Mouse (Mus musculus) forebrain, embryonic 15.5 days (tissue): Measurements from ENCODE around the gene 1700029F12Rik. TPM values are rescaled to one million over a fixed set of nuclear protein-coding genes. Genes with fewer than 3 reads are reported as not detected.

Source experiments
- ATAC-seq: fragments of 200-750 bp; cut with Nextera tagmentation; replicated peaks from 2 replicates; pipeline ENCODE4 v1.8.0; 2017; ENCODE audit warnings: mild to moderate bottlenecking, moderate TSS enrichment, moderate library complexity
- H3K27ac ChIP-seq: fragments of 300-500 bp; sonication (generic); replicated peaks from 2 replicates; pipeline ENCODE4 v1.5.1; 2015; ENCODE audit warnings: mild to moderate bottlenecking, inconsistent platforms
- H3K27me3 ChIP-seq: fragments of 300-500 bp; sonication (generic); 2 replicates; pipeline ENCODE4 v1.6.1; 2015; ENCODE audit warnings: inconsistent platforms
- H3K36me3 ChIP-seq: fragments of 300-500 bp; sonication (generic); 2 replicates; pipeline ENCODE4 v1.6.1; 2015; ENCODE audit warnings: mild to moderate bottlenecking, inconsistent platforms
- H3K4me1 ChIP-seq: fragments of 300-500 bp; sonication (generic); 2 replicates; pipeline ENCODE4 v1.6.1; 2015; ENCODE audit warnings: inconsistent platforms
- H3K4me2 ChIP-seq: fragments of 300-500 bp; sonication (generic); replicated peaks from 2 replicates; pipeline ENCODE4 v1.6.1; 2015; ENCODE audit warnings: mild to moderate bottlenecking, inconsistent platforms
- H3K4me3 ChIP-seq: fragments of 300-500 bp; sonication (generic); 2 replicates; pipeline ENCODE4 v1.5.1; 2015; ENCODE audit warnings: mild to moderate bottlenecking, inconsistent platforms
- H3K9ac ChIP-seq: fragments of 300-500 bp; sonication (generic); replicated peaks from 2 replicates; pipeline ENCODE4 v1.6.1; 2015; ENCODE audit warnings: mild to moderate bottlenecking, inconsistent platforms
- H3K9me3 ChIP-seq: fragments of 300-500 bp; sonication (generic); 2 replicates; pipeline ENCODE4 v1.6.1; 2016; ENCODE audit warnings: inconsistent platforms
- WGBS: fragments of 180-500 bp; shearing (Covaris S2); methylation state at CpG from one replicate; pipeline ENCODE4 v1.1.7; 2015; ENCODE audit warnings: mixed read lengths; 5-methylcytosine and 5-hydroxymethylcytosine counted together
- polyA plus RNA-seq: library from polyadenylated mRNA; unstranded; fragments of >200 nt; fragmentation: Nextera tagmentation; extraction: Ambion mirVana; gene quantifications from 2 replicates; pipeline ENCODE4 v1.2.1, GENCODE M21; 2015

Gene 1700029F12Rik
- polyA plus RNA-seq, 1 experiment from 2014 or later = not detected

DNA sequence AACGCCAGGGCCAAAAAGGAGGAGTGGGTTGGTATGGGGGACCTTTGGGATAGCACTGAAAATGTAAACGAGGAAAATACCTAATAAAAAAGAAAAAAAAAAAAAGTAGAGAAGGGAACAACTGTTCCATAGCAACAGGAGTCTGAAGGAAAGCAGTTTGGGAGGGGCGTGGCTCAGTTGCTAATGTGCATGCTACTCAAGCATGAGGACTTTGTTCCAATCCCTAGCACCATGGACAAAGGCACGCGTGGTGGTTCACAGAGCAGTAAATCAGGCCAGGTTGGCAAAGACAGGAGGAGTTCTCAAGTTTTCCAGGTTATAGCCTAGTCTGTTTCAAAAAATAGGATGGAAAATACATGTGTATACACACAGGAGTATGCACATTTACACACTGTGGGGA lies 14.0 kb downstream of the 1700029F12Rik start:
- Histone ChIP-seq H3K27me3 (no peaks in the 10 kb centered on the region), H3K9me3 (no peaks in the 10 kb centered on the region), H3K4me2 (no peak overlapping the region), H3K4me3 (no peak overlapping the region), H3K9ac (no peak overlapping the region), H3K36me3 (no peaks in the 10 kb centered on the region), H3K4me1 (no peaks in the 10 kb centered on the region), H3K27ac (no peak overlapping the region)
- ATAC-seq = no peak
- 61% methylated on average over 5 of the region's 5 CpGs for WGBS

DNA sequence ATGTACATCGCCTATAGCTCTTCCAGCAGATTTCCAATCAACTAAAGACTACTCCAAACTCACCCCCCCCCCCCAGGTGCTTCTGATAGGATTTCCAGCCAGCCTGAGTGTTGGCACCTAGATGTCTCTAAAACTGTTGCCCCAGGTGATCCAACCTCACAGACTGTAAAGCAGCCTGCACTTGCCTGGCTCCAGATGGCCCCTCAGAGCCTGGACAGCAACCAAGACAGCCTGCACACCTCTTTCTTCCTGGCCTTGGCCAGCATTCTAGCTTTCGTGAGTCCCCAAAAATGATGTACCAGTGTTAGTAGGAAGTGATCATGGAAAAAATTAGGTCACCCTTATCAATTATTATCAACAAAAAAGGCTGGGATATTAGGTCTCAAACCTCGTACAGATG lies 16.5 kb downstream of the 1700029F12Rik start:
- no peak overlapping the region for H3K27ac ChIP-seq
- H3K9me3 ChIP-seq = no peaks in the 10 kb centered on the region
- 91% methylated on average over 3 of the region's 3 CpGs for WGBS
- H3K4me3 ChIP-seq = no peak overlapping the region
- H3K9ac ChIP-seq = no peak overlapping the region
- H3K4me2 ChIP-seq = no peak overlapping the region
- H3K36me3 ChIP-seq = no peaks in the 10 kb centered on the region
- ATAC-seq = no peak
- H3K27me3 ChIP-seq = no peaks in the 10 kb centered on the region
- no peaks in the 10 kb centered on the region for H3K4me1 ChIP-seq

DNA sequence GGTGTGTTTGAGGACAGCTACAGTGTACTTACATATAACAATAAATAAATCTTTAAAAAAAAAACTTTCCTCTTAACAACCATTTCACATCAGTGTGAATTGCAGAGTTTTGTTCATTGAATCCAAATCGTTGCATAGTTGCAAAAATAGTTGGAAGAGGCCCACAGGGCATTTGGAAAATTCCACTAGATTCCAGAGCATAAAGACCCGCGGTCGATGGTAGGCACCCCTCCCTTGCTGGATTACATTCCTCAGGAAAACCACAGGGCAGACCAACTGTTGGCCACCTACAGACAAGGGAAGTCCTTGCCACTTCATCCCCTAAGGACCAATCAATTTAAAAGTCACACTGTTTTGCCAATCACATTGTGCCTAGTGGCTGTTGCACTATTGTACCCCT lies 19.8 kb downstream of the 1700029F12Rik start:
- H3K9ac ChIP-seq = no peak overlapping the region
- WGBS = 86% methylated on average over 4 of the region's 4 CpGs
- no peak for ATAC-seq

DNA sequence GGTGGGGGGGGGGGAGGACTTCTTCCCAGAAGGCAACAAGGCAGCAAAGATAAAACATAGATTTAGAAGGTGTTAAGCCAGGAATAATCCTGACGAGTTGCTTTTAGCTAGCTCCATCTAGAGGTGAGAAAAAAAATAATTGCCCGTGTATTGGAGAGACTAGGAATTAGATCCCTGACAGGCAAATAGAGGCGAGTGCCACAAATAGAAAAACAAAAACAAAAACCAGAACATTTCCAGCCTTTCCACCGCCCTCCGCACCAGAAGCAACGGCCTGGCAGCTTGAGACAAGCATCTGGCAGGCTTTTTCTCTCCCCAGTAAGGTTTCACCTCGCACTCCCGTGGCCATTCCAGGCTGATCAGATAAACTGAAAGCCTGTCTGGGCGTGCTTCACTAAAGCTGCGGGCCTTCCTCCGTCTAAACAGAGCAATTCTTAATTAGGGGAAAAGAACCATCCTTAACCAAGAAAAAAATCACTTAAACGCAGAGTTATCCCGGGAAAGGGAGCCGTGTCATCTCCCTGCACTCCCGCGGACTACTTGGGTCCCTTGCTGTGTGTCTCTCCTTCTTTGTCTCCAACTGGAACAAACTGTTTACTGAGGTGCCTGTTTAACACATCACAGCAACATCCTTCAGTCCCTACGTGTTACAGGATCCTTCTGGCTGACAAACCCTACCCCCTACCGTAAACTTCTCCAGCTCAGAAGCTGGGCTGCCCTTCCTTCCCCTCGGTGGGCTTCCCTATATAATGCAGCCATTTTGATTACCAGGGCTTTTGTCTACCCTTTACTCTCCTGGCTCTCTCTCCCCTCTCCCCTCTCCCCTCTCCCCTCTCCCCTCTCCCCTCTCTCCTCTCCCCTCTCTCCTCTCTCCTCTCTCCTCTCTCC lies 25.7 kb downstream of the 1700029F12Rik start:
- Histone ChIP-seq H3K27me3 (no peaks in the 10 kb centered on the region), H3K4me1 (peaks cover 5% of the 10 kb centered on the region), H3K4me3 (peak overlapping the region; percentile 42), H3K9me3 (no peaks in the 10 kb centered on the region), H3K4me2 (peak overlapping the region; percentile 65), H3K9ac (peak overlapping the region; percentile 73), H3K27ac (peak overlapping the region; percentile 78), H3K36me3 (no peaks in the 10 kb centered on the region)
- ATAC-seq = peak; percentile 91
- WGBS = 1% methylated on average over 19 of the region's 19 CpGs

More for the DNA sequence above, 19.8 kb downstream of the 1700029F12Rik start:
- no peaks in the 10 kb centered on the region for H3K4me1 ChIP-seq
- no peaks in the 10 kb centered on the region for H3K36me3 ChIP-seq
- no peaks in the 10 kb centered on the region for H3K9me3 ChIP-seq
- H3K4me3 ChIP-seq = no peak overlapping the region
- H3K27me3 ChIP-seq = no peaks in the 10 kb centered on the region
- H3K4me2 ChIP-seq = no peak overlapping the region
- no peak overlapping the region for H3K27ac ChIP-seq

DNA sequence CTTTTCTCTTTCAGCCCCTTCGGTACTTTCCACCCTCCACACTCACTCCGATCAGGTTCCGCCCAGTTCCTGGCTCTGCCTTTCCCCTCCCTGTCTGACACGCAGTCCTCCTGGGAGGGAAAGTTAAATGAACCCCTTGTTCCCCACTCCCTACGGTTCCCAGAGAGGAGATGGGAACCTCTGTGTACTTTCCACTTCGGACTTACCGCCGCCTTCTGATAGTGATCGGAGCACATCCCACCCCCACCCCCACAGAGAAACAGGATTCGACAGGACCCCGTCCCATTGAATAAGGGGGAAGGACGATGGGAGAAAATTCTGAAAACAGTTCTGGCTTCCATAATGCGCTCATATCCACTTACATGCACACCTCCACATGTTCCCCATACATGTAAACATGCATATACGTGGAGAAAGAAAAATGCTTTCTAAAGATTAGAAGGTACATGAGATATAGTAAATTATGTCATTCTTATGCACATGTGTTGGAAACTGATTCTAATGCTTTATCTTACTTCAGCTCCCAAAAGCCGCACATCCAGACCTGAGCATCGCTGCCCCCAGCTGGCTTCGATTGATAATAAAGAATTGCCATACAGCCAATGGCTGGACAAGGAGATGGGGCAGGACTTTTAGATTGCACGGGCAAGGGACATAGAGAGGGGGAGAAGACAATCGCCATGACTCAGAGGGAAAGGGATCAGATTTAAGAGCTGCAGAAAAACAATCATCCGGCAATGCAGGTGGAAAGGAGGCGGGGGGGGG lies 26.5 kb downstream of the 1700029F12Rik start:
- peak; percentile 81 for ATAC-seq
- no peaks in the 10 kb centered on the region for H3K36me3 ChIP-seq
- H3K27ac ChIP-seq = no peak overlapping the region
- peak overlapping the region; percentile 42 for H3K4me3 ChIP-seq
- WGBS = under 1% methylated on average over 19 of the region's 21 CpGs
- no peaks in the 10 kb centered on the region for H3K9me3 ChIP-seq
- peaks cover 5% of the 10 kb centered on the region for H3K4me1 ChIP-seq
- peak overlapping the region; percentile 35 for H3K9ac ChIP-seq
- H3K27me3 ChIP-seq = no peaks in the 10 kb centered on the region
- peak overlapping the region; percentile 65 for H3K4me2 ChIP-seq

DNA sequence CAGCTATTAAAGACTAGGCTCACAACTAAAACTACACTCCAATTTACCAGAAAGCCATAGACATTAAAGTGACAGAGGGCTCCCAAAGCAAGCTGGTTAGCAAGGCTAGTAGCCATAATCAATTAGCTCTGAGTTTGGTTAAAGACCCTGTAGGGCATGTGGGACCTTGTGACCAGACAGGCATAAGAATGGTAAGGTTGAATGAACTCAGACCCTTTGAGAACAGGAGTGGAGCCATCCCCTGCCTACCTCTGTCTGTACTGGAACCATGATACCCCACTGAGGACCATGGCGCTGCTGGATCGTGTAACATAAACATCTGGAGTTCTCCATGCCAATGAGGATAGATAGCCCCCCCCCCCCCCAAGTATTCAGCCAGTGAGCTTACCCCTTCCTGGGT lies 27.4 kb downstream of the 1700029F12Rik start:
- ATAC-seq = no peak
- Histone ChIP-seq H3K27ac (no peak overlapping the region), H3K9me3 (no peaks in the 10 kb centered on the region), H3K4me3 (peak overlapping the region; percentile 42; the same call in 1 of the 2 replicates), H3K4me1 (peaks cover 5% of the 10 kb centered on the region), H3K9ac (no peak overlapping the region), H3K27me3 (no peaks in the 10 kb centered on the region), H3K4me2 (peak overlapping the region; percentile 65), H3K36me3 (no peaks in the 10 kb centered on the region)
- 54% methylated on average over 2 of the region's 2 CpGs for WGBS

DNA sequence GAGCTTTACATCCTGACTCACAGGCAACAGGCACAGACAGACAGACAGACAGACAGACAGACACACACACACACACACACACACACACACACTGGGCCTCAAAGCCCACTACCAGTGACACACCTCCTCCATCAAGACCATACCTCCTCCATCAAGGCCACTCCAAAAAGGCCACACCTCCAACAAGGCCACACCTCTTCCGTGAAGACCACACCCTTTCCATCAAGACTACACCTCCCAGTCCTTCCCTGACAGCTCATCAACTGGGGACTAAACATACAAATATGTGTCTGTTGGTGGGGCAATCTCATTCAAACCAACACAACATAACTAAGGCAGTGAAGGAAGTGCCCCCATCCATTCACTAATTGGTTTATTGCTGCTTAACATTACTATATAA lies 37.1 kb downstream of the 1700029F12Rik start:
- ATAC-seq = no peak
- H3K36me3 ChIP-seq = no peaks in the 10 kb centered on the region
- no peaks in the 10 kb centered on the region for H3K9me3 ChIP-seq
- no peak overlapping the region for H3K4me2 ChIP-seq
- no peak overlapping the region for H3K27ac ChIP-seq
- no peaks in the 10 kb centered on the region for H3K4me1 ChIP-seq
- H3K4me3 ChIP-seq = no peak overlapping the region
- no peak overlapping the region for H3K9ac ChIP-seq
- no peaks in the 10 kb centered on the region for H3K27me3 ChIP-seq
- 83% methylated on average over 1 of the region's 1 CpGs for WGBS

DNA sequence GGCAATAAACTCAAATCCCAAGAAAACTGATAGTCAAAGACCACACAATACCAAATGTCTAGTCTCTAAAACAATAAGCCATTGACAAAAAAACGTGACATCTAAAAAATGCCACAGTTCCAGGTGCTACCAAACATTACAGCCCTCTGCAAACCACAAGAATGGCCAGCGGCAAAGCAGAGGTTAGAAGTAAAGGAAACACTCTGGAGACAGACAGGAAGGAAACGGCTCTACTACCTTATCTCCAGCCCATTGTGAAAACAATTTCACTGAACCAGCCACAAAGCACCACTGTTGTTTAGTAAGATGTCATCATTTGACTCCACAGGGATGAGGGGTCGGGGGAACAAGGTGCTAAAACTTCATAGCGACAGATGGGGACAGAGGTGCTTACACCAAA lies 38.9 kb downstream of the 1700029F12Rik start:
- ATAC-seq = no peak
- no peaks in the 10 kb centered on the region for H3K9me3 ChIP-seq
- 80% methylated on average over 5 of the region's 5 CpGs for WGBS
- no peak overlapping the region for H3K4me3 ChIP-seq
- H3K4me2 ChIP-seq = no peak overlapping the region
- H3K27me3 ChIP-seq = no peaks in the 10 kb centered on the region
- H3K4me1 ChIP-seq = no peaks in the 10 kb centered on the region
- no peak overlapping the region for H3K9ac ChIP-seq
- H3K27ac ChIP-seq = no peak overlapping the region
- H3K36me3 ChIP-seq = no peaks in the 10 kb centered on the region

DNA sequence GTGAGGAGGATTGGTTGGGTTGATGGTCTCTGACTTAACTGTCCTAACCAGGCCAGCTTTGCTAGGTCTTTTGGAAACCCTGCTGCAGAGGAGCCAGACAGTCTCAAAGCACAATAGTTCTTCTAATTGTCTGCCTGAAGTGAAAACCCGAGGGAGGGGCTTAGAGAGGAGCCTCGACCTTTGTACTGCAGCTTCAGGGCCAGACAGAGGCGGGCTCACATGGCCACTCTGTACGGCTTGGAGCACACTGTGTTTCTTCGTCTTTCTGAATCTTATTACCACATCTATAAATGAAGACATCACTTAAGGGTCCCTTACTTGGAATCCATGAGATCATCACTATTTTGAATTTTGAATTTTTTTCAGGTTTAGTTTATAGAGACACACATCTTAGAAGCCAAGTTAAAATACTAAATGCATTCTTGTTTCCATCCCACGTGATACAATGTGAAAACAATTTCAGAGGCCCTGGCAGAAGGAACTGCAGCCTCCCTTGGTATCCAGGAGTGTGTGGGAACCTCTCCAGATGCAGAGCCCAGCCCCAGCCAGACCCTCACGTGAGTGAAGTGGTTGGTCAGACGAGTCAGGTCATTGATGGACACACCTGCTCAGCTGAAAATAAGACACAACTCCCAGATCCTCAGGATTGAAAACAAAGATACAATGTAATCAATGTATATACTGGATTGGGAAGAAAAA lies 40.7 kb downstream of the 1700029F12Rik start:
- Histone ChIP-seq H3K27me3 (no peaks in the 10 kb centered on the region), H3K9me3 (no peaks in the 10 kb centered on the region), H3K4me2 (no peak overlapping the region), H3K4me3 (no peak overlapping the region), H3K9ac (no peak overlapping the region), H3K27ac (no peak overlapping the region), H3K36me3 (no peaks in the 10 kb centered on the region), H3K4me1 (no peaks in the 10 kb centered on the region)
- ATAC-seq = no peak
- WGBS = 34% methylated on average over 8 of the region's 8 CpGs

DNA sequence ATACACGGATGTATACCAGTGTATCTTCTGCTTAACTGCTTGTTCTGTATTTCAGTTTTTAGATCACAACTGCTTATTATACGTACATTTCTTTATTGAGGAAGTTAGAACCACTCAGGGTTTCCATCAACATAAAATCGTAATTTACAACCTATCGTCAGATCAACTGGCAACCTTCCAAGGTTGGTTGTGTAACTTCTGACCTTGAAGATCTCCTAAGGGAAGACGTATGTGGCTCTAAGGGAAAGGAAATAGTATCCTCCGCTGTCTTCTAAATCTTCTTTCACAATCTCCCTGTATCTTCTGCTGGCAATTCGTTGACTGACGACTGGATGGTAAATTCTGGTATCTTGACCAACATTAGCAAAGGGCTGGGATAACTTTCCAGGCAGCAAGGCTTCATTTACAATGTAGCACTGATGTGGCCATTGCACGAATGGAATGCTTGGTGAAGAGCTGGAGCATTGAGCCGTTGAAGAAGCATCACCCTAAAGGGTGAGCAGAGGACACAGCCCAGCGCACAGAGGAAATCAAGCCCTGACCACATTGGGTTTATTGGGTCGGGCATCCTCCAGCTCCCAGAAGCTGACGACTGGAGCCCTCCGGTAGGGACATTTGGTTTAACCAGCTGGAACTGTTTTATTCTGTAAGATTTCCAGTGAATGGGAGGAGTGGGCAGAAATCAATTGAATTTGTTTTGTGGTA lies 43.4 kb downstream of the 1700029F12Rik start:
- Histone ChIP-seq H3K27me3 (no peaks in the 10 kb centered on the region), H3K4me1 (no peaks in the 10 kb centered on the region), H3K4me3 (no peak overlapping the region), H3K9ac (no peak overlapping the region), H3K9me3 (no peaks in the 10 kb centered on the region), H3K27ac (no peak overlapping the region), H3K36me3 (no peaks in the 10 kb centered on the region), H3K4me2 (no peak overlapping the region)
- no peak for ATAC-seq
- WGBS = 89% methylated on average over 14 of the region's 14 CpGs

DNA sequence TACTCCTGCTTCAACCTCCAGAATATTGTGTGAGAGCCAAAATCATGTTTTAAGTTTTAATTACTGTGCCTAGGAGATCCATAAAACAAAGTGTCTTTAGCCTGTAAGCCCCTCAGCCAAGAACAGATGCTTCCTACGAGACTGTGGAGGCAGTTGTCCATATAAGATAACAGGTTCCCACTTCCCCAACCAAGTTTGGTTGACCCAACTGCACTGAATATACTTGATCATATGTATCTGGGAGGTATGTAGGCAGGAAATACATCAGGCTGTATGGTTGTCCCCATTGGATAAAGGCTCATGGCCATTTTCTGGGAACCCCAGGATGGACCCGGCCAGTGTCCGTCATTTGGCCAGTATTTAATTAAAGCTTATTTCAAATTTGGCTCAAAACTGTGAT lies 44.1 kb downstream of the 1700029F12Rik start:
- H3K9me3 ChIP-seq = no peaks in the 10 kb centered on the region
- H3K36me3 ChIP-seq = no peaks in the 10 kb centered on the region
- H3K4me2 ChIP-seq = no peak overlapping the region
- no peak overlapping the region for H3K9ac ChIP-seq
- H3K27me3 ChIP-seq = no peaks in the 10 kb centered on the region
- no peak for ATAC-seq
- WGBS = 96% methylated on average over 3 of the region's 3 CpGs
- no peak overlapping the region for H3K4me3 ChIP-seq
- no peaks in the 10 kb centered on the region for H3K4me1 ChIP-seq
- H3K27ac ChIP-seq = no peak overlapping the region
